Mouse (Mus musculus) cortical plate, adult 2 months (tissue): ENCODE data around the gene Dyx1c1.

ENCODE experiments used
- CTCF ChIP-seq: fragments of 200-500 bp; IDR thresholded peaks from 2 replicates; pipeline ENCODE4 v1.5.1; 2011; ENCODE audit warnings: mild to moderate bottlenecking, control low read depth, low read length; ENCODE audit not compliant: insufficient read depth; ENCODE audit errors: extremely low read depth
- POLR2A ChIP-seq: fragments of 200-500 bp; IDR thresholded peaks from 2 replicates; pipeline ENCODE4 v1.6.1; 2011; ENCODE audit warnings: mild to moderate bottlenecking, low read length, control low read depth; ENCODE audit not compliant: insufficient read depth; ENCODE audit errors: extremely low read depth

DNA sequence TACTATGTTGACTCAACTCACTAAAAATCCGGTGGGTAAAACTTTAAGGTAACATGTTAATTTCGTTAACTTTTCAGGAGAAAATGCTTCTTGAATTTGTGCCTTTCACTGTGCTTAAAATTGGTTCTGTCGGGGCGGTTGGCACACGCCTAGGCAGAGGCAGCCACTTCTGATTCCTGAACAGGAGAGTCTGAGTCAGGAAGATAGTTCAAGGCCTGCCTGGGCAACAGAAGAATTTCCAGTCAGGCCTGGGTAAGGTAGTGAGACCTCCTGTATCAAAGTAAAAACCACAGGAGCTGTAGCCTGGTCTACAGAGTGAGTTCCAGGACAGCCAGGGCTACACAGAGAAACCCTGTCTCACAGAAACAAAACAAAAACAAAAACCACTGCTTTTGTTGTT, 34.0 kb downstream of the Dyx1c1 start:
- no peak for TF ChIP-seq CTCF
- no peak for TF ChIP-seq POLR2A
